Mouse (Mus musculus): ENCODE results near the gene Ccdc181.

Ccdc181 gene

GRCm38 (mm10) chr1:164335846-164336245 is 60.5 kb downstream of the Ccdc181 start:
- no peak for DNase-seq (ENCODE audit: low spot score)
